Mouse (Mus musculus): ENCODE measurements around the gene Habp2. TPM values are rescaled to one million over a fixed set of nuclear protein-coding genes. Genes with fewer than 3 reads are reported as not detected.
A peak's percentile ranks its signal among the peaks of the same experiment; 100 is the strongest.
"Not testable (repeated sequence)": the region's sequence is repeated elsewhere in the genome, so short reads cannot be mapped to it uniquely, and the experiment has no call there.

The Habp2 gene
- total RNA-seq, 2 experiments from 2014 or later, result not detected

DNA sequence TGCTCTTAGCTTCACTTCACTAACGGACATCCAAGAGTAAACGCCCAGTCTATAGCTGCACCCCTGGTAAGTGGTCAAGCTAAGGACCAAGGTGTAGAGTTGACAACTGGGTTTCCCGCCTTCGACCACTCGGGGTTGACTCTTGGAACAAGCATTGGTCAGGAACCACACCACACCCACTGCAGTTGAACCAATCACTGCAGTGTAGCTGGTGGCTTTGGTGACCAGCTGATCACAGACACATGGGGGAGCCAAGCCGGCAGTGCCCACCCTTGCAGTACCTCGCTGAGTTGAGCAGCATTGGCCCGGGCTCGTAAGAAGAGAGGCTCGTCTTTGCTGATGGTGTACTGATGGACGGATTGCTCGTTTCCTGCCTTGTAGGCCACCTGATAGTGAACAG, 68.3 kb downstream of the Habp2 start:
- no peak for DNase-seq (ENCODE audit: low spot score in 2 of 2)
- intact Hi-C loops (cut with DNase I), result no loop called here

GRCm38 (mm10) chr19:56356480-56357373, 69.8 kb downstream of the Habp2 start:
- peak; percentile 66 to 74 for DNase-seq (ENCODE audit: low spot score in 2 of 2)
- intact Hi-C loops (cut with DNase I), result no loop called here

GRCm38 (mm10) chr19:56357374-56357708, 70.4 kb downstream of the Habp2 start:
- intact Hi-C loops (cut with DNase I); DNase-seq (ENCODE audit: low spot score in 2 of 2): not testable (repeated sequence)

GRCm38 (mm10) chr19:56358890-56359289, 72.0 kb downstream of the Habp2 start:
- no peak for DNase-seq (ENCODE audit: low spot score in 2 of 2)
- intact Hi-C loops (cut with DNase I), result no loop called here

GRCm38 (mm10) chr19:56363721-56364460, 77.0 kb downstream of the Habp2 start:
- no peak for DNase-seq (ENCODE audit: low spot score in 2 of 2)
- intact Hi-C loops (cut with DNase I), result no loop called here

DNA sequence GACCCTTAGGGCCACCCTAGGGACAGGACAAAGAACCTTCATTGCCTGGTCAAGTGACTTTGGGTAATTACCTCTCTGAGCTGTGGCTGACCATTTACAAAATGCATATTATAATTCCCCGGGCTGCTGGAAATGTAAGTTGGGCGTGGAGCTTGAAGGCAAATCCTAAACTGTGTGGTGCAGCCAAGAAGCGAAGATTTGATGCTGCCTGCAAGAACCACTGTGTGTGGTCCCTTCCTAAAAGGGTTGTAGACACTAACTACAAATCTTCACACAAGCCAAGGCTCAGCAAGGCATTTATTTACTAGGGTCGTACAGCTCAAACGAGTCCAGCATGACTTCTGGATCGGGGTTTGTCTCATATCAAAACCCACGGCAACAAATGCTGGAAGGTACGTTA, 77.6 kb downstream of the Habp2 start:
- DNase-seq (ENCODE audit: low spot score in 2 of 2), result no peak
- intact Hi-C loops (cut with DNase I), result no loop called here

GRCm38 (mm10) chr19:56366168-56366567, 79.2 kb downstream of the Habp2 start:
- DNase-seq (ENCODE audit: low spot score in 2 of 2), result no peak
- intact Hi-C loops (cut with DNase I), result no loop called here

- no peak for DNase-seq (ENCODE audit: low spot score in 2 of 2)
- intact Hi-C loops (cut with DNase I), result no loop called here
Measured at GRCm38 (mm10) chr19:56366625-56367024, 79.7 kb downstream of the Habp2 start.

DNA sequence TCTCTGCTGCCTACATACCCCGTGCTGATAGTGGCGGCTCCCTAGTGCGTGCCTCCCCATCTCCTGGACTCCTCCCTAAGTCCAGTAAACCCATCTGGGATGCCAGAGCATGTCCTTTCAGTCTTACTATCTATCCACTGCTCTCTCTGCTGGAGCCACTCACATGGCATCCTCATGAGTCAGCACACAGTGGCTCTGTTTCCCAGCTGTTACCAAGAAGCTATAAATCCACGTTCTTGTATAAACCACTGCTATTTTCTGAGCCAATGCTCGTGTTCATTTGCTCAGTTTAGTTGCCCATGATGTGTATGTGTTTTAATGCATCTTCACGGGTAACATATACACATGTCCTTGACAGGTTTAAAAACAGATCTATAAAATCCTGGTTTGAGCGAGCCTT, 80.8 kb downstream of the Habp2 start:
- DNase-seq (ENCODE audit: low spot score in 2 of 2), result peak in 1 of 2 experiments; percentile 55
- intact Hi-C loops (cut with DNase I), result no loop called here

- no peak for DNase-seq (ENCODE audit: low spot score in 2 of 2)
- intact Hi-C loops (cut with DNase I), result no loop called here
Measured at GRCm38 (mm10) chr19:56368912-56369311, 82.0 kb downstream of the Habp2 start.

Other genes starting within 250 kb of the Habp2 start
- under 1 TPM; 0.64 to 0.69 TPM for gene Nrap, start 102.9 kb downstream of the Habp2 start, total RNA-seq (2021)
- gene Casp7, start 110.0 kb downstream of the Habp2 start, total RNA-seq (2021), result 1 to 10 TPM; 3.5 to 3.8 TPM
- 1 to 10 TPM in 1 of 2 experiments, under 1 TPM in 1; 0.96 to 1.1 TPM for gene Plekhs1, start 174.5 kb downstream of the Habp2 start, total RNA-seq (2021)